Mouse (Mus musculus) midbrain, embryonic 16.5 days (tissue): ENCODE measurements around the gene Sema5a. TPM values are rescaled to one million over a fixed set of nuclear protein-coding genes. Genes with fewer than 3 reads are reported as not detected.

ENCODE experiments used
- ATAC-seq: fragments of 200-750 bp; cut with Nextera tagmentation; 2 replicates; pipeline ENCODE4 v1.8.0; 2017; ENCODE audit warnings: moderate TSS enrichment
- H3K27ac ChIP-seq: fragments of 300-500 bp; sonication (generic); 2 replicates; pipeline ENCODE4 v1.5.1; 2014; ENCODE audit warnings: mild to moderate bottlenecking, low read length, mixed read lengths
- H3K27me3 ChIP-seq: fragments of 300-500 bp; sonication (generic); 2 replicates; pipeline ENCODE4 v1.6.1; 2014; ENCODE audit warnings: low read depth, low read length, mixed read lengths; ENCODE audit not compliant: control insufficient read depth, insufficient read depth
- H3K36me3 ChIP-seq: fragments of 300-500 bp; sonication (generic); 2 replicates; pipeline ENCODE4 v1.6.1; 2014; ENCODE audit warnings: mild to moderate bottlenecking, low read length, moderate library complexity, mixed read lengths; ENCODE audit not compliant: control insufficient read depth, insufficient read depth
- H3K4me1 ChIP-seq: fragments of 300-500 bp; sonication (generic); 2 replicates; pipeline ENCODE4 v1.6.1; 2014; ENCODE audit warnings: mild to moderate bottlenecking, low read length, mixed read lengths; ENCODE audit not compliant: control insufficient read depth, insufficient read depth
- H3K4me2 ChIP-seq: fragments of 300-500 bp; sonication (generic); 2 replicates; pipeline ENCODE4 v1.6.1; 2014; ENCODE audit warnings: mild to moderate bottlenecking, low read length, mixed read lengths
- H3K4me3 ChIP-seq: fragments of 300-500 bp; sonication (generic); 2 replicates; pipeline ENCODE4 v1.5.1; 2014; ENCODE audit warnings: low read depth, mild to moderate bottlenecking, low read length, moderate library complexity, mixed read lengths
- H3K9ac ChIP-seq: fragments of 300-500 bp; sonication (generic); 2 replicates; pipeline ENCODE4 v1.6.1; 2014; ENCODE audit warnings: low read depth, low read length, mixed read lengths
- H3K9me3 ChIP-seq: fragments of 300-500 bp; sonication (generic); replicated peaks from 2 replicates; pipeline ENCODE4 v1.6.1; 2014; ENCODE audit warnings: mild to moderate bottlenecking, low read length, mixed read lengths; ENCODE audit not compliant: control insufficient read depth, poor library complexity, severe bottlenecking
- WGBS: fragments of 180-500 bp; shearing (Covaris S2); extraction: QIAGEN DNeasy Blood & Tissue Kit; methylation state at CpG from one replicate; pipeline ENCODE4 v1.1.7; 2014; 5-methylcytosine and 5-hydroxymethylcytosine counted together
- polyA plus RNA-seq: library from polyadenylated mRNA; unstranded; fragments of >200 nt; fragmentation: Nextera tagmentation; extraction: Ambion mirVana; gene quantifications from 2 replicates; pipeline ENCODE4 v1.2.1, GENCODE M21; 2015

The Sema5a gene
- polyA plus RNA-seq, 1 experiment from 2014 or later: 7.1 TPM

DNA sequence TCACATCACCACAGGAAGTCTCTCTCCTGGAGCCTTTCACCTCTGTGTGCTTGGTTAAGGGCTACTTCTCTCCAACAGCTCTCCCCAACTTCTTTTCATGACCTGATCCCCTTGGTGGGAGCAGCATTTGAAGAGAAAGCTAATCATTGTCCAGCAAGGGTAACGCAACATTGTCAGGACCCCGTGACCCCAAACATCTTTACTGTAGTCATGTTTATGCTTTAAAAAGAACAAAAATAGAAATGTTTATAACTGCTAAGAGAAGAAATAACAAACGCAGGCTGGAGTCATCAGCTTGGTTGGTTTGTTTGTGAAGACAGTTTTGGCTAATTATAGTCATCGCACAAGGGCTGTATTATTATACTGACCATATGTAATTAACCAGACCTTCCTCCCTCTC is 198.1 kb downstream of the Sema5a start:
- no peaks in the 10 kb centered on the region for H3K27me3 ChIP-seq
- no peak for ATAC-seq
- no peak overlapping the region for H3K4me2 ChIP-seq
- H3K36me3 ChIP-seq: no peaks in the 10 kb centered on the region
- H3K9ac ChIP-seq: no peak overlapping the region
- H3K9me3 ChIP-seq: no peaks in the 10 kb centered on the region
- no peak overlapping the region for H3K4me3 ChIP-seq
- H3K4me1 ChIP-seq: no peaks in the 10 kb centered on the region
- no peak overlapping the region for H3K27ac ChIP-seq
- 88% methylated on average over 4 of the region's 4 CpGs for WGBS

DNA sequence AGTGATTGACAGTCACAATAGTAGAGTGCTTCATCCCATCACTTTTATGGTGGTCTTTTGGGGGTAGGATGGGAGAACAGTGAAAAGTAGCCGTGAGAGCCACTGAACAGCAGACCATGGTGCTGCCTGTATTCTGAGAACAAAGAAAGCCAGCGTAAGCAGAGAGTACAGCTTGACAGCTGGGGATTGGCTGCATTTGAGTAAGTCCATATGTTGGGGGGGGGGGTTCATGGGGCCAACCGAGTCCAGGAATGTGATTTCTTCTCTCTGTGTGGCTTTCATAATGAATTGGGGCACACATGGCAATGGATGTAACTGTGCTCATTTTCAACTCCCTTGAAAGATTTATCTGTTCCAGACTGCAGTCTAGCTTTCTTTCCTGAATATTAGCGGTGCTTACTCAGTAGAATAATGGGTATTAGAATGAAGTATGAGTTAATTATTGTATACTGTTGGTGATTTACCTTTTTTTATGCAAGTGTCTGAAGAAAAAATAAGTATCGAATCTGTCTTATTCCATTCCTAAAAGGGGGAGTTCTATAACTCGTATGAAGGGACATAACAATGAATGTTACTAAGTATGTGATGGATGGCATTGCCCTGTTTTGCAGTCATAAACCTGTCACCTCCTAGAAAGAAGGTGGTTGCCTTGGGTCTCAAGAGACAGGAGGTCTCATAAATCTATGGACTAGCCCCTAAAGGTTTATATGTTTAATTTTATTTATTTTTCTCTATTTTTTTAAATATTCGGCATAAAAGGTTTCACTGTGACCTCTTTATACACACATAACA is 203.1 kb downstream of the Sema5a start:
- Histone ChIP-seq H3K4me3 (no peak overlapping the region), H3K4me1 (no peaks in the 10 kb centered on the region), H3K9ac (no peak overlapping the region), H3K4me2 (no peak overlapping the region), H3K9me3 (no peaks in the 10 kb centered on the region), H3K27ac (no peak overlapping the region), H3K27me3 (no peaks in the 10 kb centered on the region), H3K36me3 (no peaks in the 10 kb centered on the region)
- 61% methylated on average over 7 of the region's 7 CpGs for WGBS
- ATAC-seq: no peak

DNA sequence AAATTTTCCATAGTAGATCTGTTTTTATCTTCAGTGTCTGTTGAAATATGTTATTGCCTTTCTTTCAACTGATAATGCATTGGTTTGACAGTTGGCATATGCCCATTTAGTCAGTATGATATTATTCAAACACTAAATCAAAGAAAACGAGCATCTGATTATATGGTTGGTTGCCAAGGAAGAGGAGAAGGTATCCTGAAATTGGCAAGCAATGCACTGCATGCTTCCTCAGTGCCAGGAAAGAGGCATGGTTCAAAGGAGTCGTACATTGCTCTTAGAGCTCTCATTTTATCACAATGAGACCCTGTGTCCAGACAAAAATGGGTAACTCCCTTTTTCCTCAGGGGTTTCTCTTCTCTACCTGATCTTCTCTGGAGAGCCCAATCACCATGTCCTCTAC is 214.4 kb downstream of the Sema5a start:
- H3K4me3 ChIP-seq: no peak overlapping the region
- WGBS: 48% methylated on average over 2 of the region's 2 CpGs
- no peak overlapping the region for H3K9ac ChIP-seq
- H3K4me2 ChIP-seq: no peak overlapping the region
- no peak overlapping the region for H3K27ac ChIP-seq
- H3K27me3 ChIP-seq: no peaks in the 10 kb centered on the region
- no peak for ATAC-seq
- H3K9me3 ChIP-seq: no peaks in the 10 kb centered on the region
- no peaks in the 10 kb centered on the region for H3K36me3 ChIP-seq
- 0 out of 2 replicates have a peak, but pooled peaks cover 3% of the 10 kb centered on the region for H3K4me1 ChIP-seq

DNA sequence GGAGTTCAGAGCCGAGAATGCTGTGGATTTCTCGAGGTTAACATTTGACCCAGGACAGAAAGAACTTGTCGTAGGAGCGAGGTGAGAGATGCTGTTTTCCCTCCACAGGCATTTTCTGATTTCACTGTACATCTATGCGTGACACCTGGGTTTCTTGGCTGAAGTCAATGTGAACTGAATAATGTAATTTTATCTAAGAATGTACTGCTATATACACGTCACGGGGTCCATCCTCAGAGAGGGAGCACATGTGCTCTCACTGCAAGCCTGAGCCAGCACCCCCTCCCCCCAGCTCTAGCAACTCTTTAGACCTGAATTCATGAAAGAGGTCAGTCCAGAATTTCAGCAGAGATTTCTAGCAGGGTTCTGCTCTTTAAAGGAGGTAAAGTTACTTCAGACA is 215.6 kb downstream of the Sema5a start:
- H3K4me3 ChIP-seq: no peak overlapping the region

DNA sequence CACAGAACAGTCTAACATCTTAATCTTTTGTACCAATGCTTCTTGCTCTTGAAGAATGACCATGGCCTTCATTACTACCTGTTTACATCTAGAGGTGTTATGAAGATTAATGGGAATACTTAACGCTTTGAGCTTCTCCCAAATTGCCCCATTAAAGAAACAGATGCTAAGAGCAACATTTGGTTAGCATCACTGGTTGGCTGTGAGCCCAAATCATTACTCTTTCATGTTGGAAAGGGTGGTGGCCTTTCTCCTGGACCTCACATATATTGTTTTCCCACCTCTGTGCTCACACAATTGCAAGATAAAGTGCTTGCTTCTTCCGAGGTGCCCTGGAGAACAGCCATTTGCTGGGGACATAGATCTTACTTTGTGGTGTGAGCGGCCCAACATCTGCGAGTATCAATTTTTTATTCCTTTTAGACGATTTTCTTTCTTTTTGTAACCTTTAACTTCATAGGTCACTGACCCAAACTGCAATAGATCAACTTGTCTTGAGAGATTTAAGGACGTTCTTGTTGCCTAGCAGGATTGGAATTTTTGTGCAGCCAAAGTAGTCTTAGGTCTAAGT is 227.0 kb downstream of the Sema5a start:
- 86% methylated on average over 6 of the region's 6 CpGs for WGBS
- Histone ChIP-seq H3K4me3 (no peak overlapping the region), H3K27ac (no peak overlapping the region), H3K36me3 (no peaks in the 10 kb centered on the region), H3K4me1 (no peaks in the 10 kb centered on the region), H3K27me3 (no peaks in the 10 kb centered on the region), H3K9me3 (no peaks in the 10 kb centered on the region), H3K9ac (no peak overlapping the region), H3K4me2 (no peak overlapping the region)
- ATAC-seq: no peak

More for the DNA sequence above, 215.6 kb downstream of the Sema5a start:
- Histone ChIP-seq H3K36me3 (no peaks in the 10 kb centered on the region), H3K9ac (no peak overlapping the region), H3K27ac (no peak overlapping the region), H3K27me3 (no peaks in the 10 kb centered on the region), H3K9me3 (no peaks in the 10 kb centered on the region), H3K4me1 (no peaks in the 10 kb centered on the region), H3K4me2 (no peak overlapping the region)
- no peak for ATAC-seq
- WGBS: 81% methylated on average over 7 of the region's 7 CpGs

DNA sequence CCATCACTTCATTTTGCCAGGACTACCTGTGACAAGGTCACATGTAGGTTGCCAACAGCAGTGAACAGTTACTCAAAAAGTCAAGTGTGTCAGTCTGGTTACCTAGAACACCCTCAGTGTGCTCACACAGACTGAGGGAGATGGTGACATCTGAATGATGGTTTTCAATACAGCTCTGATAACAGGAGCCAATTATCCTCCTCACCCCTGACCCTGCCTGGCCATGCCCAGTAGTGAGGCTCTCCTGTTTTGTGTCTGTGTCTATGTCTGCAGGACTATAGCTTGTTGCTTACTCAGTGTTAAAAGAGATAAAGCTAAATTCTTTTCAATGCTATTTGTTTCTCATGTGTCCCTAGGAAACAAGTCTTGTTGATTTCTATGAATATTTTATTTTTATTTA is 236.1 kb downstream of the Sema5a start:
- peak; percentile 71; the same call in 1 of the 2 replicates for ATAC-seq

DNA sequence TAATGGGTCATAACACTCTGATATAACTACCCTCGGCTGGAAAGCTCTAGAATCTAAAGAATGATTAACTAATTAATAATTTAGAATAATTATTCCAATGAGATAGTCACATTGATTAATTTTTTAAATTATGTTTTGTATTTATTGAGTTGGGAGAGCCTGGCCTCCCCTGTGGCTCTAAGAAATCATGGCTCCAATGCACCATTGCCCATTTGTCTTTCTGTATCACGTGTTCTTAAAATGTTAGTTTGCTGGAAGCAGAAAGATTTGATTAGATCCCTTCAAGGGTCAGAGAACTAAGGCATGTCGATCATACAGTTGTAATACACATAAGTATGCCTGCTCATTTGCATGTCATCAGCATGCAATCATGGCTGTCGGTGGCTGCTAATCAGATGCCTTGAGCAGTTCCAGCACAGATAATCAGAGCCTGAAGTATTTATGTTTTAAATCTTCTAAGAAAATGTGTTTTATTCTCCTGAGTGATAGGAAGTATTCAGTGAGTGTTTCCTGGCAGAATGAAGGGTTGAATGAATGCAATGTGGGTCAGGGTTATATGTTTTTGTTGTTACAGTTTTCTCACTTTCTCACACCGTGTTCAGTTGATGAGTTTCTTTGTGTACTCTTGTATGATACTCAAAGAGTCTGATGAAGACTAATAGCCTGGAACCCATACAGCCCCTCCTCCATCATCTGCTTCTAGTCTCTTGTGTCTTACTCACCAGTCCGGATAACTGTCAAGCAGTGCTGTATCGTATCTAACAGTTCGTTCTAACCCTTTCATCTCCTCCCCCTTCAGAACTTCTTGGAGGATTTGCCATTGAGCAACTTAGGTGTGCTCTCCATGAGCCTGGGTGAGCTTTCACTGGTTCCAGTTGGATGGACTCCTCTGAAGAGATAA is 240.7 kb downstream of the Sema5a start:
- WGBS: 65% methylated on average over 8 of the region's 8 CpGs
- Histone ChIP-seq H3K9ac (no peak overlapping the region), H3K27me3 (no peaks in the 10 kb centered on the region), H3K4me1 (no peaks in the 10 kb centered on the region), H3K36me3 (no peaks in the 10 kb centered on the region), H3K4me3 (no peak overlapping the region), H3K27ac (no peak overlapping the region), H3K9me3 (no peaks in the 10 kb centered on the region), H3K4me2 (no peak overlapping the region)
- peak; percentile 70 for ATAC-seq

More for the DNA sequence above, 236.1 kb downstream of the Sema5a start:
- Histone ChIP-seq H3K27ac (no peak overlapping the region), H3K4me3 (no peak overlapping the region), H3K4me2 (no peak overlapping the region), H3K36me3 (no peaks in the 10 kb centered on the region), H3K4me1 (no peaks in the 10 kb centered on the region), H3K27me3 (no peaks in the 10 kb centered on the region), H3K9me3 (no peaks in the 10 kb centered on the region), H3K9ac (no peak overlapping the region)

DNA sequence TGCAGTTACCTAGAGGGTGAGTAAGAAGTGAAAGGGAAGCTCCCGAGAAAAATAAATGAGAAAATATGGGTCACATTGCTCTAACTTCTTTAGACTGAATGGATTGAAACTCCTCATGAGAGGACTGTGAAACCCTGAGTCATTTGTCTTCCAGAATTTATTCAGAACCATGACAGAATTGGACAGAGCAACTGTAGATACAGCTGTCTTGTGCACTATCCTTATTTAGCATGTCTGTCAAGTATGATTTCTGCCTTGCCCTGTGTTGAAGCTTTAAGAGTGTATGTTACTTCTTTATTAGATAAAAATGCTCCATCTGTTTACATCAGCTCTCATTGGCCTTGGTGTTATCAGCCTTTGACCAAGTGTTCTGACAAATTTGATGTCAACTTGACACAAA is 243.4 kb downstream of the Sema5a start:
- H3K27me3 ChIP-seq: no peaks in the 10 kb centered on the region
- H3K9me3 ChIP-seq: no peaks in the 10 kb centered on the region
- H3K36me3 ChIP-seq: no peaks in the 10 kb centered on the region
- no peak for ATAC-seq
- H3K4me2 ChIP-seq: no peak overlapping the region
- H3K4me3 ChIP-seq: no peak overlapping the region
- 55% methylated on average over 1 of the region's 1 CpGs for WGBS
- H3K4me1 ChIP-seq: no peaks in the 10 kb centered on the region
- no peak overlapping the region for H3K9ac ChIP-seq
- no peak overlapping the region for H3K27ac ChIP-seq

DNA sequence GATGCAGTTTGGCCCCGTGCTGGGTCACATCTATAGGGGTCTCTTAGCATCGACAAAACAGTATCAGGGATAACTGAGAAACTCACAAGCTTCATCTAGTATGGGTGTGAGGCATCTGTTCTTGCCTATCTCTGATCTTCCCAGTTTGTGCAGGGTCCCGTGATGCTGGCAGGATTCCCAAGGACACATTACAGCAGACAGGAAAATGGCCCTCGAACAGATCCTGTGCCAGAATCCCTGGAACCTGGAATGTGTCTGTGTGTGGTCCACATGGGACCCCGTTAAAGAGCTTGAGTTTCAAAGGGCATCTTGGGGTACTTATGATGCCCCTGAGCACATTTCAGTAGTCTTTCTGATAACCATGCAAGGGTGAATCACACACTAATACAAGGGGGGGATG is 249.6 kb downstream of the Sema5a start:
- Histone ChIP-seq H3K27ac (no peak overlapping the region), H3K4me3 (no peak overlapping the region), H3K27me3 (no peaks in the 10 kb centered on the region), H3K4me2 (no peak overlapping the region), H3K9ac (no peak overlapping the region), H3K9me3 (no peaks in the 10 kb centered on the region), H3K36me3 (no peaks in the 10 kb centered on the region), H3K4me1 (no peaks in the 10 kb centered on the region)
- ATAC-seq: no peak
- 75% methylated on average over 5 of the region's 5 CpGs for WGBS
